Mouse (Mus musculus) WW6 (cell line): ENCODE data around the gene Baat.
"Not testable (repeated sequence)": the region's sequence is repeated elsewhere in the genome, so short reads cannot be mapped to it uniquely, and the experiment has no call there.

Experiments used
- DNase-seq: peaks from one replicate; pipeline ENCODE4 v3.0.0-alpha.2; 2013; ENCODE audit warnings: low read depth, low spot score

Gene Baat

GRCm38 (mm10) chr4:49506386-49506785 lies at the start of gene Baat:
Gene Baat, minus strand, starts transcription at chr4:49506557.
- DNase-seq, result no peak

GRCm38 (mm10) chr4:49553380-49553779 lies 47.0 kb upstream of the Baat start:
- no peak for DNase-seq

GRCm38 (mm10) chr4:49549383-49549782 lies 43.0 kb upstream of the Baat start, which contains the start of gene Aldob:
Gene Aldob, minus strand, starts transcription at chr4:49549546.
- no peak for DNase-seq

GRCm38 (mm10) chr4:49547544-49548219 lies 41.3 kb upstream of the Baat start:
- DNase-seq, result no peak

GRCm38 (mm10) chr4:49546873-49547543 lies 40.7 kb upstream of the Baat start:
- DNase-seq, result no peak

- no peak for DNase-seq
Measured at GRCm38 (mm10) chr4:49546026-49546425, 39.7 kb upstream of the Baat start.

GRCm38 (mm10) chr4:49540966-49541365 lies 34.6 kb upstream of the Baat start:
- DNase-seq, result no peak

- no peak for DNase-seq
Measured at GRCm38 (mm10) chr4:49539665-49540064, 33.3 kb upstream of the Baat start.

GRCm38 (mm10) chr4:49536671-49537070 lies 30.3 kb upstream of the Baat start:
- no peak for DNase-seq

GRCm38 (mm10) chr4:49535675-49536294 lies 29.4 kb upstream of the Baat start:
- no peak for DNase-seq

GRCm38 (mm10) chr4:49535036-49535435 lies 28.7 kb upstream of the Baat start:
- no peak for DNase-seq

GRCm38 (mm10) chr4:49522576-49522975 lies 16.2 kb upstream of the Baat start:
- no peak for DNase-seq

- peak; percentile 13 for DNase-seq
Measured at GRCm38 (mm10) chr4:49521346-49521745, 15.0 kb upstream of the Baat start.

- DNase-seq, result peak; percentile 86
Measured at GRCm38 (mm10) chr4:49520572-49521340, 14.4 kb upstream of the Baat start, which contains the start of the genes Mrpl50 and Zfp189. Gene Mrpl50, minus strand, starts transcription at chr4:49521093. Gene Zfp189, plus strand, starts transcription at chr4:49521176.

GRCm38 (mm10) chr4:49519476-49519875 lies 13.1 kb upstream of the Baat start:
- DNase-seq, result peak; percentile 49

- no peak for DNase-seq
Measured at GRCm38 (mm10) chr4:49514441-49514840, 8.1 kb upstream of the Baat start.

- DNase-seq, result no peak
Measured at GRCm38 (mm10) chr4:49512636-49513035, 6.3 kb upstream of the Baat start.

- DNase-seq, result not testable (repeated sequence)
Measured at GRCm38 (mm10) chr4:49510236-49510835, 4.0 kb upstream of the Baat start.

- DNase-seq, result no peak
Measured at GRCm38 (mm10) chr4:49509183-49509582, 2.8 kb upstream of the Baat start.

- DNase-seq, result no peak
Measured at GRCm38 (mm10) chr4:49503563-49503962, 2.8 kb downstream of the Baat start.

GRCm38 (mm10) chr4:49485934-49486650 lies 20.3 kb downstream of the Baat start:
- not testable (repeated sequence) for DNase-seq
